Mouse (Mus musculus): ENCODE data around the gene Tpp1.

Gene Tpp1

DNA sequence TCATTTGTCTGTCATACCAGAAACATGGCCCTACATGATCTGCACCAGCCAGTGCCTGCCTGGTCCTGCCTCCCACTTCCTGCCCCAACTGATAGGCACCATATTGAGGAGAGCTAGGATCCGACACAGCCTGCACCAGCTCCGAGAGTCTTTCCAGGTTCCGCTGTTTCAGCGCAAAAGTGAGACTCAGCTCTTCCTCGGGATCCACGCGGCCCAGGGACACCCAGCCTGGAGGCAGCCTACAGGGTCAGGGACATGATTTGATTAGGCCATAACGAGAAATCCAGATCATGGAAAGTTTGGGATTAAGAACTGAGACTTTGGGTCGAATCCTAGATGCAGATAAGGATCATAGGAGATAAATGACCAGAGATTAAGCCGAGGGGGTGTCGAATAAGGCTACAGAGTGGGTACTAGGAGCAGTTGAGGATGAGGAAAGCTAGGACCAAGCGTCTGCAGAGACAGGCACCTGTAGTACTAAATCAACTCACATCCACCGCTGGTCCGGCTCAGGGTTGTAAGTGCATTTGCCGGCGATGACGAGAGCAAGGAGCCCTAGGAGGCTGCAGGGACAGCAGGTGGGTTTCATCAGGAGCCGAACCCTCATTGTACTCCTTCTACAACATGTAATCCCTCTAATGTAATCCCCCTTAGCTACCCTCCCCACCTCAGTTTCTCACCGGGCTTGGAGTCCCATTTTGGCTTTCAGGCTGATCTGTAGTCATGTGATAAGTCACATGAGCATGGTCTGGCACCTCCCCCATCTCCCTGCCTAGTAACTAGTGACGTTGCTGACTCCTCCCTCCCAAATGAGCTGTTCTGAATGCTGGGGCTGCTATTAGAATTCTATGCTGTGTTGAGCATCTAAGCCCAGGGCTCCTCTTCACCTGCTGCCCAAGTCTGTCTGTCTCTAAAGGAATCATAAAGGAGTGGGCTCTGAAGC, at the start of gene Tpp1:
Tpp1 (minus strand) TSS at position 745 of the 943 bp plus-strand sequence.
- DNase-seq = peak; percentile 90 to 94

DNA sequence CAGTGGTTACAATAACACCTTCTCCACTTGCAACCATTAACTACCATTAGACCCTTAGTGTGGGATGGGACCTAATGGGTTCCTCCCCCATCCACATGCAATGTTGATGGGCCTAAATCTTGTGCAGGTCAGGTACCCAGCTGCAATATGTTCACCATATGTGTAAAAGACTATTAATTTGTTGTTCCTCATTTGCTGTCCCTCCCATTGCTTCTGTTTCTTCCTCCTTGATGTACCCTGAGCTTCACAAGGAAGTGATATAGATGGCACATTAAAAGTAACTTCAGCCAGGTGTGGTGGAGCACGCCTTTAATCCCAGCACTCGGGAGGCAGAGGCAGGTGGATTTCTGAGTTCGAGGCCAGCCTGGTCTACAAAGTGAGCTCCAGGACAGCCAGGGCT, 44.9 kb upstream of the Tpp1 start:
- DNase-seq = no peak

DNA sequence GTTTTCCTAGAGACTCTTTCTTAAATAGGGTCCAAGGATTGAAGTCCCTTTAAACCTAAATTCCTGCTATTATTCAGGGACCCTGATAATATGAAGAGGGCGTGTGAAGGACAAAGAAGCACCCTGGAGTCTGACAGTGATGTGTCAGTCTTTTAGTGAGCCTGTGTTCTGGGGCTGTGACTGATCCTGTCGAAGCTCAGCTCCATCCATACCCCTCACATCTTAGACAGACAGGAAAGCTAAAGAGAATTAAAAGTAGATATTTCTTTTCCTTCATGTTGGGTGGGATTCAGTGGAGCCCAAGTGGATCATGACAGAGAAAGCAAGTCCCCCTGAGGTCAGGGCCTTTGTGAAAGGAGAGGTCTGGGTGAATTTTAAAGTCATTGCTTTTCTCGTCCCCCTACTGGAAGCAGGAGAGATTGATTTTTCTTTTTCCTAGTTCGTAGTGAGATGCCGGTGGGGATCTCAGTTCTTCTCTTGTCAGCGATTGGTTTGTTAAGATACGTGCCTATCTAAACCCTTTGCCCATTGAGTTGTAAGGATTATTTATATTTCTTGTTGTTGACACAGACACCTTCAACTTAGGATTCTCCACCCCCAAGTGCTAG, 43.8 kb upstream of the Tpp1 start:
- DNase-seq = no peak

DNA sequence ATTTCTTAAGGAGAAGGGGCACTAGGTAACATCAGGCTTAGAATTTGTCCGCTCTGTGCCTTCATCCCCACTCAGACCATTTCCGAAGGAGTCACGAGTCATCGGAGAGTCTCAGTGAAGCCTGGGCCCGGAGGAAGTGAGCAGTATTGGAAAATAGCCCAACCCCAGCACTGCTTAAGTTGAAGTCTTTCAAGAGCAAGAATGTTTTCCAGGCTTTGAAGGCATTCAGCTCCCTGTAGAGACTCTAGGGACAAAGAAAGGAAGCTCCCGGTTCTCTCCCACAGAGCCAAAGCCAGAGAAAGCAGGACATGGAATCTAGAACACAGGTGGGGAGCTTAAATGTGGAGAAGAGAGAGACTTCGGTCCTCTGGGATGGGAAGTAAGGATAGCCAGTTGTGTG, 41.7 kb upstream of the Tpp1 start:
- DNase-seq = no peak

DNA sequence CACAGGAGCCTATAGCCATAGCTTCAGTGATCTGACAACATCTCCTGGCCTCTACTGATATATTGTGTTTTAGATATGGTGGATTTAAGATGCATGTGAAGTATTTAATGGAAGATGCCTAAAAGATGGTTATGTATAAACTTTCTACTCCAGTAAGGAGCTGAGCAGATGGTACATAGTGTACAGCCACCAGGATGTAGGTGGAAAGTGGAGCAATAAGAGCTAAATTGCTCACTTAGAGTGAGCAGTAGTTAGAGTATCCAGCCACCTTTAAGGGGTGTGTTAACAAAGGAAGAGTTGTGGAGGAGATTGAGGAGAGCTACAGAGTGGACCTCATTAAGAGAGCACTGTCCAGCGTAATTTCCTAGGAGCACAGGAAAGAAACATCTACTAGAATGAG, 39.1 kb upstream of the Tpp1 start:
- no peak for DNase-seq

DNA sequence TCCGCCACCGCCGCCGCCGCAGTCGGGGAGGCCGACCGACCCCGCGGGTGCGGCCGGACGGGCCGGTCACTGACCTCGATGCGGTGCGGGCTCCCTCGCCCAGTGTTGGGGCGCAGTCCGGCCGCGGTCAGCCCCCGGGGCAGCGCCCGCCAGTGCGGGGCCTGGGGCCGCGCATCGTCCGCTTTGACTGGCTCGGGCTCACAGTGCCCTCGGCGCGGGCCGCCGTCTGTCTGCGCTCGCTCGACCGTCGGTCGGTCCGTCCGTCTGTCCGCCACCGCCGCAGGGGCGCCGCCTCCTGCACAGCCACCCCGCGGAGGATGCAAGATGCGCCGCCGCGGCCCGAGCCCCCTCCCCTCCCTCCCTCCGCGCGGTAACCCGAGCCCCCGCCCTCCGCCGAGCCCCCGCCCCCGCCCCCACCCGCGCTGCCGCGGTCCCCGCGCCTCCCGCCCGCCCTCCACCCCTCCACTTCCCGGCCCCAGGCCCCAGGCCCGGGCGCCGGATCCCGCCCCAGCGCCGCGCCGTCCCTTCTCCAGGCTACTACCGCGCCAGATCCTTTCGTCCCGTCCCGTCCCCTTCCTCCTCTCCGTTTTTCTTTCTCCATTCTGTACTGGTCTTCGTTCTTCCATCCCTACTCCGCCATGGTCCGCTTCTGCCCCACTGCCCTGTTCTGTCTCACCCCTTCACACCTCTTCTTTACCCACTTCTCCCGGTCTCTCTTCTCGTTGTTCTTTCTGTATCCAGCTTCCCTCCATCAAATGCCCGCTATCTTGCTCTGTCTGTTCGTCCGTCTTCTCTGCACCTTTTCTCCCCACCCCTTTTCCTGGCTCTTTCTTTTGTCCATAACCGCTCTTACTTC, 35.5 kb upstream of the Tpp1 start, which contains the start of gene Dchs1:
Dchs1 (minus strand) TSS at position 370 of the 856 bp plus-strand sequence.
- peak; percentile 51 to 64 for DNase-seq

DNA sequence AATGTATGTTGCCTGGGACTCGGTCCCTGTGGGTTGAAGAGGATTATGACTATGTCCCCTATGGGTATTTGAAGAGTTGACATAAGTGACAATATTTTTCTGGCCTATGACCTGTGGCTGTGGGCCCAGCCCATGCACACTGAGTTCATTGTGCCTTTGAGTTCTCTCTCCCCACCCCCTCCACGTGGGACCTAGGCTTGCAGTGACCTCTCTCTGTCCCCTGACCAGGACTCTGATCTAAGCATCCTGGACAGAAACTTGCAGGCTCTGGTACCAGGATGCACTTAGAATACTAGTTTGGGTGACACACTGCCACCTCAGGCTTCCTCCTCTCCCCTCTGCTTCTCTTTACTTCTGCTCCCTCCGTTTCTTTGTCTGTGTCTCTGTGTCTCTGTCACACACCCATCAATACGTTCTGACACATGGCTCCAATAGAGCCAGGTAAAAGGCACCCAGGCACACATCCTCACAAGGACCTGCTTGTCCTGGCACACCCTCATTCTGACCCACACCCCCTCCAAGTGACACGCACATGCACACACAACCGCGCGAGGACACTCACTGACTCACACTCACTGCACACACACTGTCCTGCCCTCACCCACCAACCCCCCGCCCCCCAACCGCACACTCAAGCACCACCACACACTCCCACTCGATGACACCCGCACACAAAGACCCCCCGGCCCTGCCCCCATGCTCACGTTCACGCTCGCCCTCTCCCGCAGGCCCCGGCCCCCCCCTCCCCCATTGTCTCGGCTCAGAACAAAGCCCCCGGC, 34.7 kb upstream of the Tpp1 start:
- DNase-seq = no peak

DNA sequence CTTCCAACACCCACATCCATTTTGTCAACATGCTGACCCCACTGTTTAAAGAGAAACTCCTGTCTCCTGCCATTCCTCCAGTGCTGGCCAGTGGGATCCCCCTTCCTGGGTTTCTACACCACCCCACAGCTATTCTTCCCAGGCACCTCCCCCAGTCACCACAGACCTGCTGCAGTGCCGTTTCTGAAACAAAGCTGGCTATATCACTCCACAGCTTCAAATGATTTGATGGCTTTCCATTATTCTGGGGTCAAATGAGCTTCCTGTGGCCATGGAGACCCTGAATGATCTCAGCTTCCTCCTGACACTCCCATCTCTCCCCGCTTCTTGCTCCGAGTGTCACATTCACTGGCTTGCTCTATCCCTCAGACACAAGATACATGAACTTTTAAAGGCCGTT, 32.5 kb upstream of the Tpp1 start:
- DNase-seq = no peak

DNA sequence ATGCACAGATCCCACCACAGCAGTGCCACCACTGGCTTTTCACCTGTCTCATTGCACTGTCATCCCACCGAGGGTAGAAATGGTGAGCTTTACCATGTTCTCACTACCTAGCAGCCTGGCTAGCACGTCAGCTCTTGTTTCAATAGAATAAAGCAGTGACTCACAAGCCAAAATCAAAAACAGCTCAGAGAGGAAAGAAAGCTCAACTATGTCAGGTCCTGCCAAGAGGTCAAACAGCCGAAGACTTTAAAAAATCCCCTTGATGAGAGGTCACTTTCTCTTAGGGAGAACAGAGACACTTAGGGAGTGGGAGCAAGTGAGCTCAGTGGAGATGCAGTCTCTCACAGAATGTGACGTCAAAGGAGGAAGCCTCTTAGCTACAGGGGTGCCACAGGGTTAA, 31.8 kb upstream of the Tpp1 start:
- DNase-seq = no peak

DNA sequence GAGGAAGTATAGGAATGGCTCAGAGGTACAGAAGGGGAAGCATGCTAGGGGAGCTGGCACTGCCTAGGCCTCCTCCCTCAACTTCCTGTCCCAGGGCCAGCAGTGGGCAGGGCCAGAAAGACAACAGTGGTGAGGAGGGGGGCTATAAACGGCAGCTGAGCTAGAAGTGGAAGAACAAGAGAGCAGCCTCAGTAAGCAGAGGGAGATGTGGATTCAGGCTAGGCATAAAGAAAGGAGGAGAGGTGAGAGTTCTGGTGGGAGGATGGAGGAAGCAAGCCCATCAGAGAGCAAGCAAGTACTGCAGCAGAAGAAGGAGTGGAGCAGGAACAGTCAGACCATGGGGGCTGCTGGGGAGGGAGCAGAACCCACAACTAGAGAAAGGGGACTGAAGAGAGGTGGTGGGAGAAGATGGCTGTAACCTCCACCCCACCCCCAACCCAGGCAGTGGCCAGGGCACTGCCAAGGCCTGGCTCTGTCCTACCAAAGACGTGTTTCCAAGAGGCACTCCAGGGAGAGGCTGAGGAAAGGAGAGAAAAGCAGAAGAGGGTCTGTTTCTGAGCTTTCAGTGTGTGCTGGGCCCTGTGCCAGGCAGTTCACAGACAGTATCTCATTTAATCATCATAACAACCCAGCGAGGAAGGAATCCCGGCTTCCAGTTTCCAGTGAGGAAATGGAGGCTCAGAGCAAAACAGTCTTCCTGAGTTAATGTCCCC, 26.7 kb upstream of the Tpp1 start:
- DNase-seq = peak; percentile 71 to 81

DNA sequence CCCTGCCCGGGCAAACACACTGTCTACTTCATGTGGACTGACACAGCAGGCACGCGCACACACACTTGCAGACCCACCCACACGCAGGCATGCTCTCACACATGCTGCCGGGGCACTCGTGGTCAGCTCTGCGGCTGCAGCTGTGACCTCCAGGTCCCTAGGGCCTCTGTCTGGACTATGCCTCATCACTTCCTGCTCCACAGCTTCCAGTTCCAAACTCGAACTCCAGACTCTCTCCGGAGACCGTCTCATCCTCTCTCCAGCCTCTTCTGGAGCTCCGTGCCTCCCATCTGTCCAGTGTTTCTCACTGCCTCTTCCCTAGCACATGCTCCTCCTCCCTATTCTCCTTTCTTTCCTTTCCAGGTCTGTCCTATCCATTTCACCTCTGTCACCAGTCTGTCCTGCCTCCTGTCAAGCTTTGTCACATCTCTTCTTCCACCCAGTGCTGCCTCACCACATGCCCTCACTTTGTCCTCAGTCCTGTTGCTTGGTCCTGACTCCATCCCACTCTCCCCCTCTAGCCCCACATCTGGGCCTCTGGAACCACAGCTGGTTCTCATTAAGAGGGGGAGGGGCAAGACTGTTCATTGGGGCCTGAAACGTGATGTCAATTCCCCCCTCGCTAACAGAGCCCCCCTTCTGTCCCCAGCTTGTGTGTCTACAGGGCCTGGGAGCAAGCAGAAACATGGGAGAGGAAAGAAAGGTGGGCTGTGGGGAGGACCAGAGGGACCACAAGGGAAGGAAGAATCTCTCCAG, 25.9 kb upstream of the Tpp1 start:
- DNase-seq = peak; percentile 62 to 69

DNA sequence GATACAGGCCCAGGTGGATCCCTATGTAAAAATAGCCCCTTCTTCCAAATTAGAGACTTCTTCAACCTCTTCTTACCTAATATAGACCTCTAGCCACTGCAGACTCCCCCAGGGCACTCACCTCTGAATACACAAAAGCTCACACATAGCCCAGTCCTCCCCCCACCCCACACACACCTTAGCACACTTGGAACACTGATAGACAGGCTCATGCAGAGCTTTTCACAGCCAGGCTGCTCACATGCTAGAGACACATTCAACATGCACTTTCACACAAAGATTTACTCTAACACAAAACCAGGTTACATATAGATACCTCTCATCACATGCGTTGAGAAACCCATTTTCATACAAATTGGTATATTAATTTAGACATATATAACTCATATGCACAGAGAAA, 25.3 kb upstream of the Tpp1 start:
- no peak for DNase-seq

DNA sequence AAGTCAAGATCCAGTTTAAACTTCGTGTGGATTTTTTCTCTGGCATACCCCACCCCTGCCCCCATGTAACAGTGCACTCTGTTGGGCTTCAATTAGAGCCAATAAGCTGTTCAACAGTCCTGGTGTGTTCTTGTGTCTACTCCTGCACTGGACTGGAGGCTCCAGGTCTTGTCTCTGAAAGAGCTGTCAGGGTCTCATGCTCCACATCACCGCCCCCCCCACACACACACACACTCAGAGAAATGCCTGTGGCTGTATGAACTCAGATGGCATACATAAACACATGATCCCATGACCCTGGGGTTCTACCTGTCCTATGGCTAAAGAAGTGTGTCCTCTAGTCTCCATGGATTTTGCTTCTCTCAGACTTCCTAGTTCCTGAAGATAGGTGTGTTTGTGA, 24.0 kb upstream of the Tpp1 start:
- DNase-seq = no peak

DNA sequence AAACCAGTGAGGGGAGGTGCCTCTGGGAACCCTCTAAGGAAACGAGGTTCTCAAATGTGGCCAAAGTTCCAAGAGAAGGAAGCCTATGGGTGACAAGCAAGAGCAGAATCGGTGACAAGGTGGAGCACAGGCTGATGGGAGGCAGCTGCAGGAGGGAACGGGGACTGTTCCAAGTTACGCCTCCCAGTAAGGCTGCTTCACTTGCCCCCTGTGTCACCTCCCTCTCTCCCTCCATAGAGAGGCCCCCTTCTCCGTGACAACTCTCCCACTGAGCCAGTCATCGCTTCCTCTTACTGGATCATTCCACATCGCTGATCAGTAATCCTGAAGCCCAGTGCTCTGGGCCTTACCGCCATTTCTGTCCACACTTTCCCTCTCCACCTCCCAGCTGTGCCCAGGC, 22.6 kb upstream of the Tpp1 start:
- no peak for DNase-seq

DNA sequence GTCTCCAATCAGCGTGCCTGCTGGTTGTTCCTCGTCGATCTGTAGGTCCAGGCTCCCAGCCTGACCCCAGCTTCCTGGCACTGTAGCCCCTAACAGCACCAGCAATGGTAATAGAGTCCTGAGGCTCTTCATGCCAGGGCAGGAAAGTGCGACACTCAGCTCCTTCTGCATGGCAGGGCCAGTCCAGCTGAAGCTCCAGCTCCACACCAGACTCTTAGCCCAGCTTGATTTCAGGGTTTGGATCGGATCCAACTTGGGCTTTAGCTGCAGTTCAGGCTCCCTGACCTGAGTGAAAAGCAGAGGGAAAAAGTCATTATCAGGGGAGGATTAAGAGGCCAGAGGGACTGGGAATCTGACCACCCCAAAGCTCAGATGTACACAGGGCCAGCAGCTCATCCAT, 21.0 kb upstream of the Tpp1 start:
- DNase-seq = no peak

DNA sequence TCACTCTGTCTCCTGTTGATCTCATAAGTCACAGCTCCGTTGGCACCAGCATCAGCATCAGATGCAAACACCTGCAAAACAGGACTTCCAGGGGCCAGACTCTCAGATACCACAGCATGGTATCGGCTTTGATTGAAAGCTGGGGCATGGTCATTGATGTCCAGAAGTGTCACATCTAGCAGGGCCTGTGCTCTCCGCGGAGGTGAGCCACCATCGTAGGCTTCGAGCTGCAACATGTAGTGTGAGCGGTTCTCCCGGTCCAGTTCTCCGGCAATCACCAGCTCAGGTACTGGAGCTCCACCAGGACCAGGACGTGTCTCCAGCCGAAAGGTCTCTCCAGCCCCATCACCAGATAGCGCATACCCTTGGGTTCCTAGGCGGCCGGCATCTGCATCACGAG, 20.3 kb upstream of the Tpp1 start:
- DNase-seq = no peak

DNA sequence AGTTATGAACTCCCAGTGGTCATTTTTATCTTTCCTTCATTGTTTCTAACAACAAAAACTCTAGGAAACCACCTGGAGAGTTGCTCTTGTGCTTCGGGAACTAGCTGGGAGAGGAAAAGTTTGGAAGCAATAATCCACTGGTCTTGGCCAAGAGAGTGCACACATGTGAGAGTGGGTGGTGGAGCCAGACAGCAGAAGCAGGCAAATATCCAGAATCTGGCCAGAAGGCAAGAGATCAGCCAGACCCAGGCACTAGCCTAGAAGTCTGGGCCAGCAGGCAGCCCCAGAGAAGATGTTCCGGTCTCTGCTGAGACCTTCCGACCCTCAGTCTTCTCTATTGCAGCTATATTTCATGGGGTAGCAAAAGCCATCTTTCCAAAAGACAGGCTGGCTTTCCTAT, 17.9 kb upstream of the Tpp1 start:
- no peak for DNase-seq

DNA sequence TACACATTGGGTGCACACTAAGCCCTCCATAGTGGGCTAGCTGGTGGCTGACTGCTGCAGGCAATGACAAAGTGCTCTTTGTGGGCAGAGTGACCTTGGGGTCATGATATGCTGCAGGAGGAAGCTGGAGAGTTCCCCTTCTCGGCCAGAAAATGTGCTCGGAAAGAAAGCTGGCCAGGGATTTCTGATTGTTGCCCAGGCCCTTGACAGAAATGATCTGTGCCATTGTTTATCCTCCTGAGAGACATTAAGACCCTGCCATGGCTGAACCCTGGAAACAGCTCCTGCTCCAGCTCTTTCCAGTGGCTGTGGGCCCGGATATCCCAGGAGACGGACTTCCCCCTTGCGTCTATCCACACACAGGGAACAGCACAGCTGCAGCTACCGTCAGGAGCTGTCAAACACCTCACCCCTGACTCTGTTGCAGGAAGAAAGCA, 15.7 kb upstream of the Tpp1 start:
- peak; percentile 38 to 63 for DNase-seq

DNA sequence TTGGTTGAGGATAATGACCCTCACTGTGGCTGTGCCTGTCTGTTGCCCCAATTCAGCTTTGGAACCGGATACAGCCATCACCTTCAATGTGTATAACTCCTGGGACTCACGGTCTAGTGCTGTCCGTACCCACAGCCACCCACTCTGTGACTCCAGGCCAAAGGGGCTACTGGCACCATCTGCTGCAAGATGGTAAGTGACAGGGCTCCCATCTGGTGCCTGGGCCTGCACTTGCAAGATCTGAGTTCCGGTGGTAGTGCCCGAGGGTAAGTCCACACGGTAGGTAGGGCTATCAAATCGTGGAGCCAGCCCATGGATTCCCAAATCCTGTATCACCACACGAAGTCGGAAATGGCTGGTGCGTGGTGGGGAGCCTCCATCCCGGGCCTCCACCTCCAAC, 12.3 kb upstream of the Tpp1 start:
- DNase-seq = no peak

DNA sequence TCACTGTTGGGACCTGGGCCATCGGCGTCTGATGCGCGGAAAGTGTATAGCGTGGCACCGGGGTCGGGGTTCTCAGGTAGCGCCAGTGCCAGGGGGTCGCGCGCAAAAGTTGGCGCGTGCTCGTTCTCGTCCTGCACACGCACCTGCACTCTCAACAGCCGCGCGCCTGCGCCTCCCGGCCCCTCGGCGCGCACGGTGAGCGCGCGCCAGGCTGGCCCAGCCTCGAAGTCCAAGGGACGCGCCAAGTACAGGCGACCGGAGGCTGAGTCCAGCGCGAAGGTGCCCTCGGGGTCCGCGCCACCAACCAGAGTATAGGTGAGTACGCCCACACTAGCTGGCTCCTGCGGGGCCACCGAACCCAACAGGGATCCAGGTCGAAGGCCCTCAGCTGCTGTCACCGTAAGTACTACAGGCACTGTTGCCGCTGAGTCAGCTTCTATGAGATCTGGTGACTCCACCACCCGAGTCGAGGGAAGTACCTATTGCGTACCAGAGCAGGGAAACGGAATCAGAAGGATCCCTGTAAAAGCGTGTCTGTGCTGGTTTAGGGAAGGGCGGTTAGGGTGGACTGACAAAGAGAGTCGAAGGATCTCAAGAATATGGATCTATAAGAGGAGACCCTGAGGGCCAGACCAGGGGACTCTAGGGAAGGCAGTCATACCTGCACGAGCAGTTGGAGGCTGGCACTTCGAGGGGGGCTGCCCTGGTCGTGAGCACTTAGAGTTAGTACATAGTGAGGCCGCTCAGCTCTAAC, 10.7 kb upstream of the Tpp1 start:
- no peak for DNase-seq

Measured in lung, postnatal 4 days (tissue).